Mouse (Mus musculus) ES-E14 (cell line): Measurements from ENCODE around the gene Pbld1.

ENCODE experiments used
- MAFK ChIP-seq: IDR thresholded peaks from 2 replicates; pipeline ENCODE4 v1.6.1; 2014; ENCODE audit warnings: mild to moderate bottlenecking, low read depth, low read length, inconsistent platforms; ENCODE audit not compliant: insufficient read depth
- ZNF384 ChIP-seq: IDR thresholded peaks from 2 replicates; pipeline ENCODE4 v1.6.1; 2012; ENCODE audit warnings: low read depth, low read length, inconsistent platforms

DNA sequence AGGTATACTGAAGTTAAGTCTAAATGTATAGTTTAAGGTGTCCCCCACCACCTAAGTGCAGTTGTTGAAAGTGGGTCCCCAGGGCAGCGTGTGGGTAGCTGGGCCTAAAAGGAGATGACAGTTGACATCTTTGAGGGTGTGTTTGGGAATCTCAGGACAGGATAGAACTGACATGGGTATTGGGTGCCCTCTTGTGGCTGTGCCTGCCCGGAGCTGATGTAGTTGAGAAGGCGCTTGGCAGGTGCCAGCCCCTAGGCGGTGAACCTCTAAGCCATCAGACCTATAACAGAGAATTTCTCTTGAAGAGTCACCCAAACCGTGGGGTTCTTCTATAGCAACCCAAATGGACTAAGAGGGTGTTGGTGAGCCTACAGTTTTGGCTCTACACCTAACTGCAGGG, 6.0 kb downstream of the Pbld1 start:
- no peak for TF ChIP-seq ZNF384
- TF ChIP-seq MAFK, result no peak
